Mouse (Mus musculus) heart, embryonic 12.5 days (tissue): Measurements from ENCODE around the gene Cenpp. TPM values are rescaled to one million over a fixed set of nuclear protein-coding genes. Genes with fewer than 3 reads are reported as not detected.

Experiments
- ATAC-seq: fragments of 200-750 bp; cut with Nextera tagmentation; 2 replicates; pipeline ENCODE4 v1.8.0; 2017; ENCODE audit warnings: moderate TSS enrichment, moderate library complexity; ENCODE audit not compliant: insufficient number of reproducible peaks, low FRiP score
- H3K27ac ChIP-seq: fragments of 300-500 bp; sonication (generic); 2 replicates; pipeline ENCODE4 v1.5.1; 2016; ENCODE audit warnings: mild to moderate bottlenecking, moderate library complexity; ENCODE audit not compliant: poor library complexity, severe bottlenecking
- H3K27me3 ChIP-seq: fragments of 300-500 bp; sonication (generic); replicated peaks from 2 replicates; pipeline ENCODE4 v1.6.1; 2016; ENCODE audit warnings: mild to moderate bottlenecking, moderate library complexity
- H3K36me3 ChIP-seq: fragments of 300-500 bp; sonication (generic); 2 replicates; pipeline ENCODE4 v1.6.1; 2016; ENCODE audit warnings: mild to moderate bottlenecking, moderate library complexity
- H3K4me1 ChIP-seq: fragments of 300-500 bp; sonication (generic); replicated peaks from 2 replicates; pipeline ENCODE4 v1.6.1; 2016; ENCODE audit warnings: mild to moderate bottlenecking
- H3K4me2 ChIP-seq: fragments of 300-500 bp; sonication (generic); 2 replicates; pipeline ENCODE4 v1.6.1; 2016; ENCODE audit warnings: mild to moderate bottlenecking, moderate library complexity
- H3K4me3 ChIP-seq: fragments of 300-500 bp; sonication (generic); 2 replicates; pipeline ENCODE4 v1.5.1; 2016; ENCODE audit warnings: mild to moderate bottlenecking
- H3K9ac ChIP-seq: fragments of 300-500 bp; sonication (generic); 2 replicates; pipeline ENCODE4 v1.6.1; 2016; ENCODE audit warnings: mild to moderate bottlenecking, moderate library complexity
- H3K9me3 ChIP-seq: fragments of 300-500 bp; sonication (generic); replicated peaks from 2 replicates; pipeline ENCODE4 v1.6.1; 2016; ENCODE audit warnings: mild to moderate bottlenecking, moderate library complexity
- WGBS: fragments of 180-500 bp; shearing (Covaris S2); methylation state at CpG from one replicate; pipeline ENCODE4 v1.1.7; 2016; 5-methylcytosine and 5-hydroxymethylcytosine counted together
- polyA plus RNA-seq: library from polyadenylated mRNA; unstranded; fragments of >200 nt; fragmentation: Nextera tagmentation; extraction: Ambion mirVana; gene quantifications from 2 replicates; pipeline ENCODE4 v1.2.1, GENCODE M21; 2016

The Cenpp gene
- polyA plus RNA-seq, 1 experiment from 2014 or later = 26.4 TPM

- Histone ChIP-seq H3K27ac (no peak overlapping the region), H3K27me3 (no peaks in the 10 kb centered on the region), H3K4me2 (no peak overlapping the region), H3K36me3 (no peaks in the 10 kb centered on the region), H3K9ac (no peak overlapping the region), H3K4me1 (0 out of 2 replicates have a peak, but pooled peaks cover 4% of the 10 kb centered on the region), H3K4me3 (no peak overlapping the region), H3K9me3 (no peaks in the 10 kb centered on the region)
- 89% methylated on average over 6 of the region's 6 CpGs for WGBS
- no peak for ATAC-seq
Observed at GRCm38 (mm10) chr13:49472676-49473005, 179.9 kb downstream of the Cenpp start.

GRCm38 (mm10) chr13:49471981-49472675, 180.5 kb downstream of the Cenpp start:
- H3K4me1 ChIP-seq = no peaks in the 10 kb centered on the region
- no peak overlapping the region for H3K4me2 ChIP-seq
- no peak overlapping the region for H3K9ac ChIP-seq
- no peak overlapping the region for H3K27ac ChIP-seq
- H3K4me3 ChIP-seq = no peak overlapping the region
- H3K27me3 ChIP-seq = no peaks in the 10 kb centered on the region
- ATAC-seq = no peak
- H3K36me3 ChIP-seq = no peaks in the 10 kb centered on the region
- H3K9me3 ChIP-seq = no peaks in the 10 kb centered on the region
- 64% methylated on average over 4 of the region's 4 CpGs for WGBS

- no peaks in the 10 kb centered on the region for H3K9me3 ChIP-seq
- no peak overlapping the region for H3K4me2 ChIP-seq
- H3K27ac ChIP-seq = no peak overlapping the region
- no peaks in the 10 kb centered on the region for H3K4me1 ChIP-seq
- no peaks in the 10 kb centered on the region for H3K27me3 ChIP-seq
- no peak for ATAC-seq
- 72% methylated on average over 4 of the region's 4 CpGs for WGBS
- no peak overlapping the region for H3K9ac ChIP-seq
- no peak overlapping the region for H3K4me3 ChIP-seq
- H3K36me3 ChIP-seq = 0 out of 2 replicates have a peak, but pooled peaks cover under 1% of the 10 kb centered on the region
Observed at GRCm38 (mm10) chr13:49470806-49471205, 181.8 kb downstream of the Cenpp start.

GRCm38 (mm10) chr13:49470319-49470718, 182.3 kb downstream of the Cenpp start:
- Histone ChIP-seq H3K27ac (no peak overlapping the region), H3K4me3 (no peak overlapping the region), H3K4me2 (no peak overlapping the region), H3K36me3 (peaks cover 5% of the 10 kb centered on the region), H3K9ac (no peak overlapping the region), H3K27me3 (no peaks in the 10 kb centered on the region), H3K4me1 (no peaks in the 10 kb centered on the region), H3K9me3 (no peaks in the 10 kb centered on the region)
- ATAC-seq = no peak
- WGBS = 78% methylated on average over 4 of the region's 4 CpGs

GRCm38 (mm10) chr13:49469002-49469401, 183.6 kb downstream of the Cenpp start:
- Histone ChIP-seq H3K9me3 (no peaks in the 10 kb centered on the region), H3K36me3 (peaks cover 18% of the 10 kb centered on the region), H3K4me1 (no peaks in the 10 kb centered on the region), H3K27me3 (no peaks in the 10 kb centered on the region), H3K4me3 (no peak overlapping the region), H3K4me2 (no peak overlapping the region), H3K27ac (no peak overlapping the region), H3K9ac (no peak overlapping the region)
- no peak for ATAC-seq
- 86% methylated on average over 5 of the region's 5 CpGs for WGBS

- Histone ChIP-seq H3K4me1 (no peaks in the 10 kb centered on the region), H3K27me3 (no peaks in the 10 kb centered on the region), H3K9me3 (no peaks in the 10 kb centered on the region), H3K9ac (no peak overlapping the region), H3K36me3 (peaks cover 28% of the 10 kb centered on the region), H3K4me3 (no peak overlapping the region), H3K27ac (no peak overlapping the region), H3K4me2 (no peak overlapping the region)
- ATAC-seq = no peak
- WGBS = 77% methylated on average over 2 of the region's 2 CpGs
Observed at GRCm38 (mm10) chr13:49467585-49467984, 185.0 kb downstream of the Cenpp start.

- 79% methylated on average over 11 of the region's 11 CpGs for WGBS
- no peak overlapping the region for H3K9ac ChIP-seq
- ATAC-seq = 0 out of 2 replicates have a peak, but pooled peaks have one; percentile 36
- no peaks in the 10 kb centered on the region for H3K27me3 ChIP-seq
- H3K36me3 ChIP-seq = peaks cover 38% of the 10 kb centered on the region
- H3K4me1 ChIP-seq = no peaks in the 10 kb centered on the region
- H3K27ac ChIP-seq = no peak overlapping the region
- H3K9me3 ChIP-seq = no peaks in the 10 kb centered on the region
- H3K4me3 ChIP-seq = no peak overlapping the region
- H3K4me2 ChIP-seq = no peak overlapping the region
Observed at GRCm38 (mm10) chr13:49466393-49467075, 186.1 kb downstream of the Cenpp start.

- H3K9ac ChIP-seq = no peak overlapping the region
- no peak overlapping the region for H3K4me3 ChIP-seq
- no peaks in the 10 kb centered on the region for H3K9me3 ChIP-seq
- WGBS = 89% methylated on average over 4 of the region's 4 CpGs
- H3K4me2 ChIP-seq = no peak overlapping the region
- no peak overlapping the region for H3K27ac ChIP-seq
- peaks cover 45% of the 10 kb centered on the region for H3K36me3 ChIP-seq
- ATAC-seq = no peak
- no peaks in the 10 kb centered on the region for H3K27me3 ChIP-seq
- no peaks in the 10 kb centered on the region for H3K4me1 ChIP-seq
Observed at GRCm38 (mm10) chr13:49465875-49466274, 186.7 kb downstream of the Cenpp start.

GRCm38 (mm10) chr13:49462921-49463320, 189.7 kb downstream of the Cenpp start:
- no peak overlapping the region for H3K27ac ChIP-seq
- no peaks in the 10 kb centered on the region for H3K27me3 ChIP-seq
- H3K9ac ChIP-seq = no peak overlapping the region
- WGBS = 90% methylated on average over 2 of the region's 2 CpGs
- no peak overlapping the region for H3K4me2 ChIP-seq
- no peaks in the 10 kb centered on the region for H3K9me3 ChIP-seq
- H3K4me3 ChIP-seq = no peak overlapping the region
- no peaks in the 10 kb centered on the region for H3K4me1 ChIP-seq
- peaks cover 65% of the 10 kb centered on the region for H3K36me3 ChIP-seq
- no peak for ATAC-seq

GRCm38 (mm10) chr13:49461458-49462132, 191.0 kb downstream of the Cenpp start:
- Histone ChIP-seq H3K4me1 (no peaks in the 10 kb centered on the region), H3K27me3 (no peaks in the 10 kb centered on the region), H3K36me3 (peaks cover 70% of the 10 kb centered on the region), H3K27ac (no peak overlapping the region), H3K4me2 (no peak overlapping the region), H3K9me3 (no peaks in the 10 kb centered on the region), H3K4me3 (no peak overlapping the region), H3K9ac (no peak overlapping the region)
- 84% methylated on average over 15 of the region's 15 CpGs for WGBS
- ATAC-seq = no peak

- Histone ChIP-seq H3K36me3 (peaks cover 72% of the 10 kb centered on the region), H3K27me3 (no peaks in the 10 kb centered on the region), H3K9ac (no peak overlapping the region), H3K9me3 (no peaks in the 10 kb centered on the region), H3K4me2 (no peak overlapping the region), H3K4me3 (no peak overlapping the region), H3K4me1 (no peaks in the 10 kb centered on the region), H3K27ac (no peak overlapping the region)
- WGBS = 80% methylated on average over 5 of the region's 5 CpGs
- no peak for ATAC-seq
Observed at GRCm38 (mm10) chr13:49460692-49461414, 191.7 kb downstream of the Cenpp start.
